Mouse (Mus musculus) adrenal gland, adult 8-10 months (tissue): ENCODE measurements around the gene Fndc3b. TPM values are rescaled to one million over a fixed set of nuclear protein-coding genes. Genes with fewer than 3 reads are reported as not detected.

Experiments used
- DNase-seq: peaks from one replicate; pipeline ENCODE4 v3.0.0; 2022
- total RNA-seq, 4 experiments: library from RNA; stranded (reverse); gene quantifications; 2 replicates each; pipeline ENCODE4 v1.2.4; 2022

The Fndc3b gene
- total RNA-seq, 4 experiments from 2014 or later = 97.2 to 128 (median 115) TPM

GRCm38 (mm10) chr3:27617733-27618132 is 93.4 kb downstream of the Fndc3b start:
- no peak for DNase-seq

GRCm38 (mm10) chr3:27617237-27617499 is 93.9 kb downstream of the Fndc3b start:
- no peak for DNase-seq

- DNase-seq = peak; percentile 77
These were observed 94.5 kb downstream of the Fndc3b start for GRCm38 (mm10) chr3:27616421-27617236.

GRCm38 (mm10) chr3:27615479-27615878 is 95.6 kb downstream of the Fndc3b start:
- no peak for DNase-seq

GRCm38 (mm10) chr3:27613828-27614227 is 97.3 kb downstream of the Fndc3b start:
- no peak for DNase-seq

GRCm38 (mm10) chr3:27613011-27613410 is 98.1 kb downstream of the Fndc3b start:
- no peak for DNase-seq

- DNase-seq = no peak
These were observed 99.1 kb downstream of the Fndc3b start for GRCm38 (mm10) chr3:27611986-27612385.

GRCm38 (mm10) chr3:27610547-27610946 is 100.6 kb downstream of the Fndc3b start:
- DNase-seq = no peak

GRCm38 (mm10) chr3:27610089-27610488 is 101.0 kb downstream of the Fndc3b start:
- no peak for DNase-seq

GRCm38 (mm10) chr3:27607796-27608151 is 103.3 kb downstream of the Fndc3b start:
- no peak for DNase-seq

GRCm38 (mm10) chr3:27607081-27607795 is 103.9 kb downstream of the Fndc3b start:
- peak; percentile 77 for DNase-seq

- no peak for DNase-seq
These were observed 104.5 kb downstream of the Fndc3b start for GRCm38 (mm10) chr3:27606626-27607025.

GRCm38 (mm10) chr3:27605613-27606012 is 105.5 kb downstream of the Fndc3b start:
- DNase-seq = peak; percentile 56

GRCm38 (mm10) chr3:27605081-27605480 is 106.0 kb downstream of the Fndc3b start:
- DNase-seq = no peak

- DNase-seq = no peak
These were observed 106.5 kb downstream of the Fndc3b start for GRCm38 (mm10) chr3:27604629-27605028.

- no peak for DNase-seq
These were observed 107.0 kb downstream of the Fndc3b start for GRCm38 (mm10) chr3:27603905-27604620.

GRCm38 (mm10) chr3:27600645-27601044 is 110.5 kb downstream of the Fndc3b start:
- DNase-seq = no peak

- no peak for DNase-seq
These were observed 110.9 kb downstream of the Fndc3b start for GRCm38 (mm10) chr3:27600197-27600596.

GRCm38 (mm10) chr3:27598437-27599382 is 112.4 kb downstream of the Fndc3b start:
- DNase-seq = no peak

- DNase-seq = no peak
These were observed 117.5 kb downstream of the Fndc3b start for GRCm38 (mm10) chr3:27593485-27594138.

- DNase-seq = no peak
These were observed 118.2 kb downstream of the Fndc3b start for GRCm38 (mm10) chr3:27592728-27593484.
